Mouse (Mus musculus) granulocyte monocyte progenitor cell, adult 5-6 weeks (primary cell): ENCODE measurements around the gene Upk2. TPM values are rescaled to one million over a fixed set of nuclear protein-coding genes. Genes with fewer than 3 reads are reported as not detected.
"Not testable (repeated sequence)": the region's sequence is repeated elsewhere in the genome, so short reads cannot be mapped to it uniquely, and the experiment has no call there.

Source experiments
- ATAC-seq: replicated peaks from 2 replicates; pipeline ENCODE4 v1.8.0; 2016; ENCODE audit warnings: mild to moderate bottlenecking, moderate TSS enrichment, inconsistent platforms; ENCODE audit not compliant: poor library complexity, severe bottlenecking
- total RNA-seq, 2 experiments: library from RNA; stranded (forward) in 1 of 2; stranded (reverse) in 1 of 2; fragments of 200-712, 200-1000 nt in 1 of 2; fragments of >200 nt in 1 of 2; fragmentation: Nextera tagmentation in 1 of 2; gene quantifications; 2 replicates each; pipeline ENCODE4 v1.2.3; 2014 to 2017

Gene Upk2
- total RNA-seq, 2 experiments from 2014 or later, result not detected

DNA sequence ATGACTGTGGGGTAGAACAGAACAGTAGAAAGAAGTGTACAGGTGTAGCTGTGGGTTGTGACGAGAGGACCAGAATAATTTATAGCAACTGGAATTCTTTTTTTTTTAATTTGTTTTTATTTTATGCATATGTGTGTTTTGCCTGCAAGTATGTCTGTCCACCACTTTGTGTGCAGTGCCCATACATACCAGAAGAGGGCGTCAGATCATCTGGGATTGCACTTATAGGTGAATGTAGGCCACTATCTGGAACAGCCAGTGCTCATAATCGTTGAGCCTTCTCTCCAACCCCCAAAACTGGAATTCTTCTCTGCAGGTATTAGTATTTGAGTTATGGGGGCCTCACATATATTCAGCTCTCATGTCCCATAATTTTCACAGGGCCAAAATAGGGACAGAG lies 18.4 kb upstream of the Upk2 start:
- no peak for ATAC-seq

- ATAC-seq, result no peak
Observed at GRCm38 (mm10) chr9:44468800-44469199, 14.0 kb upstream of the Upk2 start.

DNA sequence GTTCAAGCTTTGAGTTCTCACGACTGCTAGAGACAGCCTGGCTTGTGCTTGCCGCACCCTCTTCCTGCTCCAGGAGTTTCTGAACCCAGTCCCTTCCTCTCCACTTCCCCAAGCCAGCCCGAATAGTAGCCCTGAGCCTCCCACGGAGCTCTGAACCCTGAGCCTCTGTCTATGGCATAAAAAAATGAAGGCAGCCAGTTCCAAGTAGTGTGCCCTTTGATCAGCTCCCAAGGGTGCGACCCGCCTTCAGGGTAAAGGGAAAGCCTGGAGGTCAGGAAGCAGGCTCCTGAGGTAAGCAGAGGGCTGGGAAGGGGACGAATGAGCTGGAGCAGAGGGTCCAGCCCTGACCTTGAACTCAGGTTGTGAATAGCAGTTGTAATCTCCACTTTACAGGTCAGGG lies 13.4 kb upstream of the Upk2 start:
- no peak for ATAC-seq

GRCm38 (mm10) chr9:44461950-44462349 lies 7.2 kb upstream of the Upk2 start:
- peak; percentile 96 for ATAC-seq

GRCm38 (mm10) chr9:44457035-44457742 lies 2.4 kb upstream of the Upk2 start:
- ATAC-seq, result no peak

DNA sequence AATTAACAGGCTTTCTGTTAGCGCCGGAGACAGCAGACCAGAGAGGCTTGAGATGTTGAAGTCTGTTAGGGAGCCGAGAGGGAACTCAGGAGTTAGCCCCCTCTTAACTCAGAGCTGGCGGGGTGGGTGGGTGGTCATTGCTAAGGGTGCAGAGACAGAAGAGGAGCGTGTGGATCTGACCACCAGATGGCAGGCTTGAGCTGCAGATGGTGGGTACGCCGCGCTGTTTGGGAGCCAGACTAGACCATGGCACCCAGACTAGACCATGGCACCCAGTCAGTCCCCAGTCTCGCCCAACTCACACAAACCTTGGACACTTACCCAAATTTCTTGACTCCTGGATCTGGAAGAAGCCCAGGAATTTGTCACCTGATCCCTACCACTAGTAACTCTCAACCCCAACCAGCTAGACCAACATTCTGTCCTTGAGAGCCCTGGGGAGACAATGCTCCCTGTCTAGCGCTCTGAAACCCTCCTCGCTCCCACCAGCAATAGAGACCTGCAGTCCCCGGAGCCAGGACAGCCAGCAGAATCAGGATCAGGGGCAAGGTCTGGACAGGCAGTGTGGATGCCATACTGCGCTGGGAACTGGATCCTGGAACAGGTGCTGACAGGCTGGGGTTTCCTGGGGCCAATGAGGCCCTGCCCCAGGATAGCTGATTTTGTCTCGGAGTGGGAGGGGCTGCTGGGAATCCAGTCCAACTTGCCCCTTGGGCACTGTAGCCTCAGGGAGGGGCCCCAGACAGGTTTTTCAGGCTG lies 465 bp downstream of the Upk2 start:
- peak; percentile 96 for ATAC-seq

DNA sequence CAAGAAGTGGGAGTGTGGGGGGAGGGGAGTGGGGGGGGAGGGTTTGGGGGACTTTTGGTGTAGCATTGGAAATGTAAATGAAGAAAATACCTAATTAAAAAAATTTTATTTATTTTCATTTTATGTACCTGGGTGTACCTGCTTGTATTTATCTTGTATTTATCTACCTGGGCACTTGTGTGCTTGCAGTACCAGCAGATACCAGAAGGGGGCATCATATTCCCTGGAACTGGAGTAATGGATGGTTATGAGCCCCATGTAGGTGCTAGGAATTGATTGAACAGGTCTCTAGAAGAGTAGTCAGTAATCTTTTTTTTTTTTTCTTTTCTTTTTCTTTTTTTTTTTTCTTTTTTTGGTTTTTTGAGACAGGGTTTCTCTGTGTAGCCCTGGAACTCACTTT lies 4.4 kb downstream of the Upk2 start:
- no peak for ATAC-seq

GRCm38 (mm10) chr9:44444402-44445025 lies 10.3 kb downstream of the Upk2 start:
- ATAC-seq, result not testable (repeated sequence)

DNA sequence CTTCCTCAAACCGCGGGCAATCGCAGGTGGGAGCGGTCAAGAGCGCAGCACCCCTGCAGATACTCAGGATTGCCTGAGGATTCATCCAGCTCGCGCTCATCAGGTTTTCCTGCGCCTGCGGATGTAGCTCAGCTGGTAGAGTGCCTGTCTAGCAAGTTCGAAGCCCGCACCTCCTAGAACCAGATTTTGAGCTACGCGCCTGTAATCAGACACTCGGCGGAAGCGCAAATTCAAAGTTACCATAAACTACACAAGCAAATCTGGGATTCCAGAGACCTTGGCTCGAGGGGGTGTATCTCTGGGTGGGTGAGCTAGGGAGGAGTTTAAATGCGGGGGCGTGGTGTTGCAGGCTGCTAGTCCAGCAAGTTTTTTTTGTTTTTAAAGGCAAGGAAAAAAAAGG lies 13.8 kb downstream of the Upk2 start, which contains the start of gene Foxr1:
Foxr1 (minus strand) TSS at position 176 of the 400 bp plus-strand sequence.
- ATAC-seq, result no peak

- peak; percentile 99 for ATAC-seq
Observed at GRCm38 (mm10) chr9:44435747-44436146, 19.0 kb downstream of the Upk2 start.

DNA sequence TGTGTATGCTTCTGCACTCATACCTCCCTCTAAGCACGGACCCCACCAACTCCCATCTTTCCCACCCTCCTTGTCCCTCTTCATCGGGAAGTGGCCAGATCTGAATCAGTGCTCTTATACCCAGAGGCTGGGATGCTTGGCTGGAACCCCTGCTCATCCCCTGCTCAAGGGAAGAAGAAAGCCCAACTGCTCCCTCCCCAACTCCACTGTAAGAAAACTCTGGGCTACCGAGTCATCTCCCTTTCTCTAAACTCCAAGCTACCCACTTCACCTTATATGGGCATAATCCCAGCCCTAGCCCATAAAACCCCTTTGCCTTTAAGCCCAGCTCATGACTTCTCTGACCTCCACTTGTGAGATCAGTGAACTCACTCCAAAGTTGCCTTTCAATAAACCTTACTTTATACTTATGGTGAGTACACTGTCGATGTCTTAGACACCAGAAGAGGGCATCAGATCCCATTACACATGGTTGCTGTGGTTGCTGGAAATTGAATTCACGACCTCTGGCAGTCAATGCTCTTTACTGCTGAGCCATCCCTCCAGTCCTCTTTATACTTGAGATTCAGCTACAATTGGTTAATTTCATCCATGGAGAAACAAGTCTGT lies 22.1 kb downstream of the Upk2 start:
- ATAC-seq, result no peak

DNA sequence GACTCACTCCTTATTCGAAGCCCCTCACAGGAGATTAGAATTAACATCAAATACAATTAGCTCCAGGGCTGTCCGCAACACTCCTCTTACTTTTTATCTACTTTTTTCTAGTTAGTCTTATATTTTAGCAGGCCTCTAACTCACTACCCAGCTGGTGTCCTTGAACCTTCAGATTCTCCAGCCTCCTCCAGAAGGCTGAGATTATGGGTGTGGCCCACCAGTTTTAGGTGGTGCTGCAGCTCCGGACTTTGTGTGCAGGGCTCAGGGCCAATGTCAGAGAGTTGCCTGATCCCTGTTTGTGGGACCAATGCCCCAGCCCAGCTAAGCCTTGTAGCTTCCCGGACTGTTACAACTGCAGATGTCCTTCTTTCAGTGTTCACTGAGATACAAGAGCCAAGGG lies 31.2 kb downstream of the Upk2 start:
- ATAC-seq, result no peak

- ATAC-seq, result peak; percentile 38
Observed at GRCm38 (mm10) chr9:44420280-44420898, 34.4 kb downstream of the Upk2 start.

- not testable (repeated sequence) for ATAC-seq
Observed at GRCm38 (mm10) chr9:44419730-44420129, 35.0 kb downstream of the Upk2 start.

DNA sequence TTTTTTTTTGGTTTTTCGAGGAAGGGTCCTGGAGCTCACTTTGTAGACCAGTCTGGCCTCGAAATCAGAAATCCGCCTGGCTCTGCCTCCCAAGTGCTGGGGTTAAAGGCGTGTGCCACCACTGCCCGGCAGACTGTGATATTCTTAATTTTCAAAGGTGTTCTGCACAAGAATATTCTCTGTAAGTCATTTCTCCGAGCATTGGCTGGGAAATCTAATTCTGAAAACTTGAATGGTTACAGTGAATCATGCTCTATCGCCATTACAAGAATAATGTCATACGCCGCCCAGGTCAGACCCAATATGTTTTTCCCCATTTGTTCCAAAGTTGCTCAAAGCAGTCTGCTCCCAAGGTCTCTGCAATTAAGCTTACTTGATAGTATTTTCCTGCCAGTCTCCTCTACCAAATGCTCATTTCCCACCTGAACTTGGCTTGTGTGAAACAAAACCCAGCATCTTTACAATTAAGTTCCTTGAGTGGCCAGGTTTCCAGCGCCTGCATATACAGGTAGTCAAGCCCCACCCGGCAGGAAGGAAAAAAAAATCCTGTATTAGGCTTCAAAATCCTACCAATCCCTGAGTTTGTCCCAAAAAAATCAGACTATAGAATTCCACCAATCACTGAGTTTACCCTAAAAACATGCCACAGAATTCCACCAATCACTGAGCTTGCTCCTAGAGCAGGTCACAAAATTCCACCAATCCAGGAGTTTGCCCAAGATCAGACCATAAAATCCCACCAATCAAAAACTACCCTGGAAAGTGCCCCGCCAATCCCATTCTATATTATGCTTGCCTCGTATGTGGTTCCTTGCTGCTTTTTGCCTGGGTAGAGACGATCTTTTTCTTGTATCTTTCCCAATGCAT lies 36.0 kb downstream of the Upk2 start, which contains the start of gene Ccdc84:
Ccdc84 (minus strand) TSS at position 51 of the 867 bp plus-strand sequence.
- no peak for ATAC-seq

GRCm38 (mm10) chr9:44417892-44418363 lies 36.8 kb downstream of the Upk2 start:
- peak; percentile 95 for ATAC-seq

DNA sequence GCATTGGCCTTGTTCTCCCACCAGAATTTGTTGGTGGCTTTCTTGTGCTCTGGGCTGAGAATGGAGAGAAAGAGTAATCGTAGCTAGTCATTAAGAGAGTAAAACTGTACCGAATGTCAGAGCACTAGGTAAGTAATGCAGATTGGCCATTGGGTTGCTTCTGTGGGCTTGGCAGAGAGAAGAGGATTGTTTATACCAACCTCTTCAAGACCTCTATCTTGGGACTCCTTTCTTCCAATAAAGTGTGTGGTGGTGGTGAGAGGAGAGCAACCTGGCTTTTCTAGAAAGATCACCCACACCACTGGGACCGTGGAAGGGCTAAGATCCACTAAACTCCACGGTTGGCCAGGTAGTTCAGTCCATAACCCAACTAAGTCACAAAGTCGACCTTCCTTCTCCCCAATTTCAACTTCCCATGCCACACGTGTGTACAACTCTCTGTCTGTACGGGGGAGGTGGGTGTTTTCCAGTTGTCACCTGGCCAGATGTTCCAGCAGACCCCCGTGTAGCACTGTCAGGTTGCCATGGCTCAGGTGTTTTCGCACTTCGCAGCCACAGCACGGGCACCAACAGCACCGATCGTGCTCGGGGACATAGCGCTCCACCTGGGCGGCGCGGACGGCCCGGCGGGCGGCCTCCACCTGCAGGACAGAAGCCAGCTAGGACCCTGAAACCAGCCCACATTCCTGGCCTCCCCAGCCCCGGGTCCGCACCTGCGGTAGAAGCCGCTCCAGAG lies 37.5 kb downstream of the Upk2 start:
- no peak for ATAC-seq

DNA sequence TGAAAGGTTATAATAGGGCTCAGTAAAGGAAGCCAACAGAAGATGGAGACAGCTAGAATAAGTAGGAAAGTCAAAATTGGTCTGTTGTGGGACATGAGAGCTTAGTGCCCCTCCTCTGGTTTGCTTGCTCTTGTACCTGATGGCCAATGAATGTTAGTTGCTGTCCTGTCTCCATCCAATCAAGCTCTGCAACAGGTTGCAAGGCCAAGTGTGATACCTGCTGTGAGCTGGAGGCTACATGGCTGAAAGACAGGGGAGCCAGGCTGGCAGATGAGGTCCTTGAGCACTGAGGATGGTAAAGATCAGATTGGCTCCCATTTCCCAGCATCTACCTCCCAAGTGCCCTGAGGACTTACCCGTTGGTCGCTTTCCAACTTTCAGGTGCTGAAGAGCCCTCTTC lies 42.0 kb downstream of the Upk2 start:
- ATAC-seq, result no peak

GRCm38 (mm10) chr9:44412306-44412705 lies 42.5 kb downstream of the Upk2 start:
- no peak for ATAC-seq
